Mouse (Mus musculus) cerebellum, adult 2 months (tissue): ENCODE measurements at regions not wholly inside any gene's neighbourhood (a gene's known extent, or its start where the extent isn't known, plus 50 kb on each side); places are given as distances from the start of the nearest gene placed in this dataset.

ENCODE experiments used
- CTCF ChIP-seq: fragments of 200-500 bp; IDR thresholded peaks from 2 replicates; pipeline ENCODE4 v1.5.1; 2011; ENCODE audit warnings: low read depth, mild to moderate bottlenecking, control low read depth, low read length, moderate library complexity, borderline replicate concordance; ENCODE audit not compliant: insufficient read depth
- POLR2A ChIP-seq: fragments of 200-500 bp; IDR thresholded peaks from 2 replicates; pipeline ENCODE4 v1.6.1; 2011; ENCODE audit warnings: low read length, control low read depth, borderline replicate concordance; ENCODE audit not compliant: insufficient read depth

GRCm38 (mm10) chr9:14032048-14032362 is 204.5 kb downstream of the Fam76b start:
- no peak for TF ChIP-seq CTCF
- TF ChIP-seq POLR2A = no peak
